Mouse (Mus musculus) myocyte (in vitro differentiated cells): ENCODE measurements around the gene Vsig10. TPM values are rescaled to one million over a fixed set of nuclear protein-coding genes. Genes with fewer than 3 reads are reported as not detected.
"Not testable (repeated sequence)": the region's sequence is repeated elsewhere in the genome, so short reads cannot be mapped to it uniquely, and the experiment has no call there.

ENCODE experiments used
- H3K27me3 ChIP-seq: one replicate; pipeline ENCODE4 v1.6.1; 2011; ENCODE audit not compliant: control insufficient read depth, insufficient read depth, insufficient read length
- H3K36me3 ChIP-seq: one replicate; pipeline ENCODE4 v1.6.1; 2011; ENCODE audit not compliant: control insufficient read depth, insufficient read depth
- H3K4me2 ChIP-seq: one replicate; pipeline ENCODE4 v1.6.1; 2011; ENCODE audit warnings: low read depth, control low read depth
- H3K4me3 ChIP-seq: one replicate; pipeline ENCODE4 v1.5.1; 2011; ENCODE audit warnings: mild to moderate bottlenecking, control low read depth, moderate library complexity
- H3K79me2 ChIP-seq: one replicate; pipeline ENCODE4 v1.6.1; 2011; ENCODE audit not compliant: control insufficient read depth, insufficient read depth
- H3ac ChIP-seq: one replicate; pipeline ENCODE4 v1.6.1; 2011; ENCODE audit not compliant: control insufficient read depth, insufficient read length
- CEBPB ChIP-seq: IDR thresholded peaks from 2 replicates; pipeline ENCODE4 v1.6.1; 2011; ENCODE audit warnings: mild to moderate bottlenecking, moderate library complexity; ENCODE audit not compliant: poor library complexity, insufficient read depth, severe bottlenecking
- E2F4 ChIP-seq: IDR thresholded peaks from one replicate; pipeline ENCODE4 v1.6.1; 2011; ENCODE audit warnings: mild to moderate bottlenecking, control low read depth, moderate library complexity; ENCODE audit not compliant: insufficient read depth
- MAX ChIP-seq: IDR thresholded peaks from one replicate; pipeline ENCODE4 v1.6.1; 2011; ENCODE audit warnings: low read depth, mild to moderate bottlenecking, control low read depth
- MYOD1 ChIP-seq, 3 experiments: IDR thresholded peaks; one replicate each; pipeline ENCODE4 v1.6.1; 2011; ENCODE audit warnings: control low read depth in 2 of 3, low read depth in 2 of 3, mild to moderate bottlenecking in 2 of 3, moderate library complexity in 1 of 3; ENCODE audit not compliant: insufficient read length in 2 of 3, control insufficient read depth in 1 of 3
- MYOG ChIP-seq, 3 experiments: IDR thresholded peaks; one replicate each; pipeline ENCODE4 v1.6.1; 2011; ENCODE audit warnings: control low read depth in 2 of 3, low read depth in 2 of 3, mild to moderate bottlenecking in 2 of 3; ENCODE audit not compliant: insufficient read length in 2 of 3, control insufficient read depth in 1 of 3, insufficient read depth in 1 of 3
- POLR2A ChIP-seq: IDR thresholded peaks from one replicate; pipeline ENCODE4 v1.6.1; 2011; ENCODE audit warnings: low read depth, mild to moderate bottlenecking, control low read depth, moderate library complexity; ENCODE audit not compliant: insufficient read length
- POLR2AphosphoS2 ChIP-seq: IDR thresholded peaks from one replicate; pipeline ENCODE4 v1.6.1; 2011; ENCODE audit warnings: low read depth, control low read depth; ENCODE audit not compliant: insufficient read length
- REST ChIP-seq: IDR thresholded peaks from one replicate; pipeline ENCODE4 v1.6.1; 2011; ENCODE audit warnings: mild to moderate bottlenecking, control low read depth, moderate library complexity; ENCODE audit not compliant: insufficient read depth, insufficient read length
- SRF ChIP-seq: IDR thresholded peaks from one replicate; pipeline ENCODE4 v1.6.1; 2011; ENCODE audit warnings: low read depth; ENCODE audit not compliant: control insufficient read depth, insufficient read length
- TCF12 ChIP-seq: IDR thresholded peaks from one replicate; pipeline ENCODE4 v1.6.1; 2011; ENCODE audit warnings: mild to moderate bottlenecking, control low read depth; ENCODE audit not compliant: poor library complexity, insufficient read depth, severe bottlenecking
- TCF3 ChIP-seq: IDR thresholded peaks from one replicate; pipeline ENCODE4 v1.6.1; 2011; ENCODE audit warnings: low read depth, control low read depth; ENCODE audit not compliant: insufficient read length
- USF1 ChIP-seq: IDR thresholded peaks from one replicate; pipeline ENCODE4 v1.6.1; 2011; ENCODE audit warnings: low read depth, mild to moderate bottlenecking, control low read depth, moderate library complexity
- polyA plus RNA-seq: library from polyadenylated mRNA; unstranded; fragments of >200 nt; fragmentation: generic; extraction: Trizol; gene quantifications from one replicate; pipeline ENCODE4 v1.2.1, GENCODE M21; 2012; ENCODE audit warnings: missing spikeins

The Vsig10 gene
- polyA plus RNA-seq, 1 experiment: 2.2 TPM

DNA sequence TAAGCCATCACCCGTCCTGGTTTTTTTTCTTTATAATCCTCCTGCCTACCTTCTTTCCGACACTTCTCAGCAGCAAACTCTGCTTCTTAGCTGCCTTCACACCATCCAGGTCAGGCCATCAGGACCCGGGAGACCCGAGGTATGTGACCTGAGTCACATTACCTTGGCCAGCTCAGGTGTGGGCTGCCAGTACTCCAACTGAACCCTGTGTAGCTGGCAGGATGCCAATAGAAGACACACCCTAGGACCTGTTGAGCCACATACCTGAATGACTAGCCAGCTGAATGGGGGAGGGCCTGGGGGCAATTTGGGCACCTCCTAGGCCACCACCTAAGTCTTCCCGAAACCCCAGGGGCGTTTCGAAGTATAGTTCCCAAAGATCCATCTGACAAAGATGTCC lies 11.6 kb downstream of the Vsig10 start:
- Histone ChIP-seq H3ac (no peak overlapping the region), H3K4me2 (no peak overlapping the region), H3K36me3 (no peaks in the 10 kb centered on the region), H3K27me3 (no peaks in the 10 kb centered on the region), H3K4me3 (no peak overlapping the region), H3K79me2 (no peaks in the 10 kb centered on the region)
- TF ChIP-seq REST (no peak), SRF (no peak), USF1 (no peak), POLR2AphosphoS2 (no peak), E2F4 (no peak), TCF3 (no peak), MAX (no peak)

DNA sequence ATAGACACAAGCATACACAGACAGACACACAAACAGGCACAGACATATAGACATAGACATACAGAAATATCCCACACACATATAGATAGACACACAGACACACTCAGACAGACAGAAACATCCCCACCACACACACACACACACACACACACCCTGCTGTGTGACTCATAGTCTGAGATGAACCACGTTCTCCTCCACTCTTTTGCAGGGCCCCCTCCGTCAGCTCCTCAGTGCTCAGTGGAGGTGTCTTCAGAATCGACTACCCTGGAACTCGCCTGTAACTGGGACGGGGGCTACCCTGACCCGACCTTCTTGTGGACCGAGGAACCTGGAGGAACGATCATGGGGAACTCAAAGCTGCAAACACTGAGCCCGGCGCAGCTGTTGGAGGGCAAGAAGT lies 19.1 kb downstream of the Vsig10 start:
- Histone ChIP-seq H3ac (no peak overlapping the region), H3K27me3 (no peaks in the 10 kb centered on the region), H3K4me3 (no peak overlapping the region), H3K79me2 (no peaks in the 10 kb centered on the region), H3K36me3 (no peaks in the 10 kb centered on the region), H3K4me2 (no peak overlapping the region)
- no peak for TF ChIP-seq CEBPB
- no peak for TF ChIP-seq TCF12
- no peak for TF ChIP-seq MAX
- TF ChIP-seq MYOG (IDR thresholded peaks at IDR 0.05; ENCODE audit: control insufficient read depth in 1 of 3, insufficient read depth in 1 of 3, insufficient read length in 2 of 3, low read depth in 2 of 3): no peak
- no peak for TF ChIP-seq REST
- TF ChIP-seq POLR2A: no peak

DNA sequence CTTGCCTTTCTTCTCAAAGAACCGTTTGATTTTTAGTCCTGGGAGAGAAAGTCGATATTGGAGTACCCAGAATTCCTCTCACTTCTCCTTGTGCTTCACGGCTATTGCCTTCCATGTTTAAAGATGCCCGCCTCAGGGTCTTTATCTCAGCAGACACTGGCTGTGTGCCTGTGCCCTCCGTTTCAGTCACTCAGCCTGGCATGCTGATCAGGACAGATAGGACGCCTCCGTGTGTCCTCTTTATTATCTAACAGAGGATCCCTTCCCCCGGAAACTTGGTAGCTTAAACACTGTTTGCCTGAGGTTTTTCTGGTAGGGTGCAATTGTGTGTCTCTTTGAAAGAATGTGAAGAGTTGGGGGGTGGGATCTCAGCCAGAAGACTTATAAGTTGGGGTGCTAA lies 19.6 kb downstream of the Vsig10 start:
- no peak overlapping the region for H3K4me3 ChIP-seq
- no peak for TF ChIP-seq TCF3
- TF ChIP-seq MYOG (IDR thresholded peaks at IDR 0.05; ENCODE audit: control insufficient read depth in 1 of 3, insufficient read depth in 1 of 3, insufficient read length in 2 of 3, low read depth in 2 of 3): no peak
- no peak for TF ChIP-seq MAX
- TF ChIP-seq REST: no peak
- TF ChIP-seq USF1: no peak
- TF ChIP-seq CEBPB: no peak
- no peak for TF ChIP-seq POLR2AphosphoS2
- TF ChIP-seq MYOD1 (IDR thresholded peaks at IDR 0.05; ENCODE audit: control insufficient read depth in 1 of 3, insufficient read length in 2 of 3, low read depth in 2 of 3): no peak
- TF ChIP-seq TCF12: no peak
- TF ChIP-seq POLR2A: no peak
- TF ChIP-seq E2F4: no peak
- no peak for TF ChIP-seq SRF
- no peaks in the 10 kb centered on the region for H3K79me2 ChIP-seq
- no peak overlapping the region for H3K4me2 ChIP-seq
- no peaks in the 10 kb centered on the region for H3K27me3 ChIP-seq
- no peak overlapping the region for H3ac ChIP-seq
- no peaks in the 10 kb centered on the region for H3K36me3 ChIP-seq

- Histone ChIP-seq H3K36me3 (no peaks in the 10 kb centered on the region), H3ac (no peak overlapping the region), H3K4me2 (no peak overlapping the region), H3K4me3 (no peak overlapping the region), H3K27me3 (no peaks in the 10 kb centered on the region), H3K79me2 (no peaks in the 10 kb centered on the region)
- TF ChIP-seq REST (no peak), TCF3 (no peak), MYOG (IDR thresholded peaks at IDR 0.05; ENCODE audit: control insufficient read depth in 1 of 3, insufficient read depth in 1 of 3, insufficient read length in 2 of 3, low read depth in 2 of 3) (no peak), E2F4 (no peak), USF1 (no peak), TCF12 (no peak), CEBPB (no peak), MAX (no peak), POLR2A (no peak), MYOD1 (IDR thresholded peaks at IDR 0.05; ENCODE audit: control insufficient read depth in 1 of 3, insufficient read length in 2 of 3, low read depth in 2 of 3) (no peak), SRF (no peak), POLR2AphosphoS2 (no peak)
Observed at GRCm38 (mm10) chr5:117340081-117340480, 21.2 kb downstream of the Vsig10 start.

- no peak overlapping the region for H3K4me3 ChIP-seq
- no peak overlapping the region for H3ac ChIP-seq
- H3K27me3 ChIP-seq: no peaks in the 10 kb centered on the region
- no peaks in the 10 kb centered on the region for H3K36me3 ChIP-seq
- no peak overlapping the region for H3K4me2 ChIP-seq
- H3K79me2 ChIP-seq: no peaks in the 10 kb centered on the region
- TF ChIP-seq MAX (no peak), POLR2A (no peak), E2F4 (no peak), REST (no peak), SRF (no peak), MYOG (IDR thresholded peaks at IDR 0.05; ENCODE audit: control insufficient read depth in 1 of 3, insufficient read depth in 1 of 3, insufficient read length in 2 of 3, low read depth in 2 of 3) (no peak), TCF3 (no peak), CEBPB (no peak), USF1 (no peak), POLR2AphosphoS2 (no peak), MYOD1 (IDR thresholded peaks at IDR 0.05; ENCODE audit: control insufficient read depth in 1 of 3, insufficient read length in 2 of 3, low read depth in 2 of 3) (no peak), TCF12 (no peak)
Observed at GRCm38 (mm10) chr5:117341896-117342295, 23.0 kb downstream of the Vsig10 start.

- not testable (repeated sequence) for H3K4me3 ChIP-seq, H3K79me2 ChIP-seq, H3ac ChIP-seq, H3K36me3 ChIP-seq, H3K27me3 ChIP-seq, H3K4me2 ChIP-seq
Observed at GRCm38 (mm10) chr5:117344496-117344895, 25.6 kb downstream of the Vsig10 start.
